Mouse (Mus musculus): ENCODE data around the gene Setd3.

DNA sequence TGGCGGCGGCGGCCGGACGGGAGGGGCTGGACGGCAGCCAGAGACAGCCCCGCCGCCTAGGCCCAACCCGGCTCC lies at the start of gene Setd3:
- TF ChIP-seq GATA1 (IDR thresholded peaks at IDR 0.05; ENCODE audit: borderline replicate concordance, low read length), result no peak
- no peak for TF ChIP-seq FLI1 (IDR thresholded peaks at IDR 0.05; ENCODE audit: low read length)

Data from megakaryocyte, embryonic 14.5 days (primary cell).